Mouse (Mus musculus): Measurements from ENCODE around the gene Ctsq.

DNA sequence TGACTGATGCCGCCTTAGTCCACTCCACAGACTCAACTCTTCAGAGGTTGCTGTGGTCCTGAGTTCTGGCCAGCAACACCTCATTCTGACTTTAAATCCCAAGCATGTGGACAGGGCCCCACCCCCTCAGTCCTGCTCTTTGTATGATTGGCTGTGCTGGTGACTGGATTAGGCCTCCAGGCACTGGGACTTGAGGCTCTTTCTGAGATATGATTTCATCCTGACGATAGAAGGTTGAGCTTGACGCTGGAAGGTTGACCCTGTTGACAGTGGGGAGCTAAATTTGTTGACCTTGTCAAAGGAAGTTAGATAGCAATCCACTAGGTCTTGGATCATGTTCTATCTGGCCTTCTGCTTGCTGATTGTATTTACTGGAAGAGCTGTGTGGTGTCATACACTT, 34.6 kb downstream of the Ctsq start, which contains the start of gene Ctsj:
- TF ChIP-seq GATA1 (IDR thresholded peaks at IDR 0.05; ENCODE audit: borderline replicate concordance, low read length): no peak
- no peak for TF ChIP-seq FLI1 (IDR thresholded peaks at IDR 0.05; ENCODE audit: low read length)
